Mouse (Mus musculus) heart, embryonic 12.5 days (tissue): ENCODE data around the gene Diras1. TPM values are rescaled to one million over a fixed set of nuclear protein-coding genes. Genes with fewer than 3 reads are reported as not detected.
"Not testable (repeated sequence)": the region's sequence is repeated elsewhere in the genome, so short reads cannot be mapped to it uniquely, and the experiment has no call there.

Experiments used
- ATAC-seq: fragments of 200-750 bp; cut with Nextera tagmentation; 2 replicates; pipeline ENCODE4 v1.8.0; 2017; ENCODE audit warnings: moderate TSS enrichment, moderate library complexity; ENCODE audit not compliant: insufficient number of reproducible peaks, low FRiP score
- H3K27ac ChIP-seq: fragments of 300-500 bp; sonication (generic); 2 replicates; pipeline ENCODE4 v1.5.1; 2016; ENCODE audit warnings: mild to moderate bottlenecking, moderate library complexity; ENCODE audit not compliant: poor library complexity, severe bottlenecking
- H3K27me3 ChIP-seq: fragments of 300-500 bp; sonication (generic); replicated peaks from 2 replicates; pipeline ENCODE4 v1.6.1; 2016; ENCODE audit warnings: mild to moderate bottlenecking, moderate library complexity
- H3K36me3 ChIP-seq: fragments of 300-500 bp; sonication (generic); 2 replicates; pipeline ENCODE4 v1.6.1; 2016; ENCODE audit warnings: mild to moderate bottlenecking, moderate library complexity
- H3K4me1 ChIP-seq: fragments of 300-500 bp; sonication (generic); replicated peaks from 2 replicates; pipeline ENCODE4 v1.6.1; 2016; ENCODE audit warnings: mild to moderate bottlenecking
- H3K4me2 ChIP-seq: fragments of 300-500 bp; sonication (generic); 2 replicates; pipeline ENCODE4 v1.6.1; 2016; ENCODE audit warnings: mild to moderate bottlenecking, moderate library complexity
- H3K4me3 ChIP-seq: fragments of 300-500 bp; sonication (generic); 2 replicates; pipeline ENCODE4 v1.5.1; 2016; ENCODE audit warnings: mild to moderate bottlenecking
- H3K9ac ChIP-seq: fragments of 300-500 bp; sonication (generic); 2 replicates; pipeline ENCODE4 v1.6.1; 2016; ENCODE audit warnings: mild to moderate bottlenecking, moderate library complexity
- H3K9me3 ChIP-seq: fragments of 300-500 bp; sonication (generic); replicated peaks from 2 replicates; pipeline ENCODE4 v1.6.1; 2016; ENCODE audit warnings: mild to moderate bottlenecking, moderate library complexity
- WGBS: fragments of 180-500 bp; shearing (Covaris S2); methylation state at CpG from one replicate; pipeline ENCODE4 v1.1.7; 2016; 5-methylcytosine and 5-hydroxymethylcytosine counted together
- polyA plus RNA-seq: library from polyadenylated mRNA; unstranded; fragments of >200 nt; fragmentation: Nextera tagmentation; extraction: Ambion mirVana; gene quantifications from 2 replicates; pipeline ENCODE4 v1.2.1, GENCODE M21; 2016

Gene Diras1
- polyA plus RNA-seq, 1 experiment from 2014 or later: not detected

- peaks cover 25% of the 10 kb centered on the region for H3K4me1 ChIP-seq
- H3K4me2 ChIP-seq: no peak overlapping the region
- peaks cover 44% of the 10 kb centered on the region for H3K27me3 ChIP-seq
- H3K27ac ChIP-seq: no peak overlapping the region
- no peaks in the 10 kb centered on the region for H3K36me3 ChIP-seq
- ATAC-seq: no peak
- no peak overlapping the region for H3K9ac ChIP-seq
- H3K9me3 ChIP-seq: no peaks in the 10 kb centered on the region
- WGBS: 78% methylated on average over 8 of the region's 8 CpGs
- no peak overlapping the region for H3K4me3 ChIP-seq
These were observed 28.1 kb downstream of the Diras1 start for GRCm38 (mm10) chr10:80997332-80997731.

- H3K4me3 ChIP-seq: no peak overlapping the region
- H3K4me1 ChIP-seq: peaks cover 25% of the 10 kb centered on the region
- H3K9me3 ChIP-seq: no peaks in the 10 kb centered on the region
- no peak overlapping the region for H3K4me2 ChIP-seq
- no peaks in the 10 kb centered on the region for H3K36me3 ChIP-seq
- H3K27ac ChIP-seq: no peak overlapping the region
- no peak for ATAC-seq
- H3K9ac ChIP-seq: no peak overlapping the region
- WGBS: 89% methylated on average over 8 of the region's 8 CpGs
- H3K27me3 ChIP-seq: peaks cover 51% of the 10 kb centered on the region
These were observed 29.0 kb downstream of the Diras1 start for GRCm38 (mm10) chr10:80996501-80996900.

- H3K27me3 ChIP-seq: peaks cover 44% of the 10 kb centered on the region
- no peaks in the 10 kb centered on the region for H3K36me3 ChIP-seq
- no peak overlapping the region for H3K27ac ChIP-seq
- 12% methylated on average over 21 of the region's 21 CpGs for WGBS
- no peak for ATAC-seq
- peaks cover 17% of the 10 kb centered on the region; the same call in 1 of the 2 replicates for H3K4me1 ChIP-seq
- H3K9me3 ChIP-seq: no peaks in the 10 kb centered on the region
- peak overlapping the region; percentile 45 for H3K4me2 ChIP-seq
- no peak overlapping the region for H3K9ac ChIP-seq
- no peak overlapping the region for H3K4me3 ChIP-seq
These were observed 30.3 kb downstream of the Diras1 start for GRCm38 (mm10) chr10:80995091-80995632.

GRCm38 (mm10) chr10:80994621-80995020 is 30.8 kb downstream of the Diras1 start:
- Histone ChIP-seq H3K4me2 (peak overlapping the region; percentile 45; the same call in 1 of the 2 replicates), H3K9ac (no peak overlapping the region), H3K4me3 (no peak overlapping the region), H3K9me3 (no peaks in the 10 kb centered on the region), H3K27ac (no peak overlapping the region), H3K4me1 (peaks cover 13% of the 10 kb centered on the region; the same call in 1 of the 2 replicates), H3K27me3 (peaks cover 44% of the 10 kb centered on the region), H3K36me3 (no peaks in the 10 kb centered on the region)
- WGBS: 54% methylated on average over 4 of the region's 4 CpGs
- no peak for ATAC-seq

DNA sequence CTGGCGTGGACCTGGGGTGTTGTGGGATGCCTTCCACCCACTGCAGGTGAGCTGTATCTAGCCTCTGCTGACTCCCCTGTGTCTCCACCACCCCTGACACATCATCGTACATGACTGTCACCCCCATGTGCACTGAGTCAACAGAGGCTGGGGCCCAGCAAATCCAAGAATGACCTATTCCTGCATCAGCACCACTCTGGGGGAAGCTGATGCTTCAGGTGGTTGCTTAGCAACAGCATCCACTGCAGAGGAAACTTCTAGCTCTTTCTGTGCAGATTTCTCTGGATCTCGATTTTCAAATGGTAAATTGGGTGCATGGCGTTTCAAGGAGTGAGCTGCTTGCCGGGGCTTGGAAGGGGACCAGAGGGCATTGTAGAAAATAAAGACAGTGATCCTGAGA is 32.2 kb downstream of the Diras1 start:
- Histone ChIP-seq H3K9me3 (no peaks in the 10 kb centered on the region), H3K27ac (no peak overlapping the region), H3K27me3 (peaks cover 38% of the 10 kb centered on the region), H3K9ac (no peak overlapping the region), H3K4me3 (no peak overlapping the region), H3K4me1 (peaks cover 9% of the 10 kb centered on the region; the same call in 1 of the 2 replicates), H3K4me2 (no peak overlapping the region), H3K36me3 (no peaks in the 10 kb centered on the region)
- 65% methylated on average over 5 of the region's 5 CpGs for WGBS
- no peak for ATAC-seq

- WGBS: 84% methylated on average over 1 of the region's 1 CpGs
- H3K27me3 ChIP-seq: peaks cover 27% of the 10 kb centered on the region
These were observed 33.5 kb downstream of the Diras1 start for GRCm38 (mm10) chr10:80991945-80992344.

GRCm38 (mm10) chr10:80991007-80991406 is 34.5 kb downstream of the Diras1 start:
- 14% methylated on average over 3 of the region's 3 CpGs for WGBS
- H3K27me3 ChIP-seq: peaks cover 32% of the 10 kb centered on the region
- H3K4me1 ChIP-seq: peaks cover 25% of the 10 kb centered on the region
- H3K27ac ChIP-seq: no peak overlapping the region
- H3K4me2 ChIP-seq: no peak overlapping the region
- H3K4me3 ChIP-seq: no peak overlapping the region
- H3K9ac ChIP-seq: no peak overlapping the region
- ATAC-seq: no peak
- H3K36me3 ChIP-seq: no peaks in the 10 kb centered on the region
- no peaks in the 10 kb centered on the region for H3K9me3 ChIP-seq

More at GRCm38 (mm10) chr10:80991945-80992344, 33.5 kb downstream of the Diras1 start:
- Histone ChIP-seq H3K9ac (no peak overlapping the region), H3K4me1 (peaks cover 17% of the 10 kb centered on the region), H3K9me3 (no peaks in the 10 kb centered on the region), H3K4me3 (no peak overlapping the region), H3K27ac (no peak overlapping the region), H3K4me2 (no peak overlapping the region), H3K36me3 (no peaks in the 10 kb centered on the region)
- no peak for ATAC-seq

- peaks cover 38% of the 10 kb centered on the region for H3K27me3 ChIP-seq
- no peak for ATAC-seq
These were observed 35.1 kb downstream of the Diras1 start for GRCm38 (mm10) chr10:80990406-80990805.

GRCm38 (mm10) chr10:80989854-80990253 is 35.6 kb downstream of the Diras1 start:
- ATAC-seq, H3K4me3 ChIP-seq, H3K9me3 ChIP-seq, H3K9ac ChIP-seq, H3K27ac ChIP-seq, H3K4me2 ChIP-seq, H3K36me3 ChIP-seq: not testable (repeated sequence)
- WGBS: 60% methylated on average over 4 of the region's 4 CpGs
- Histone ChIP-seq H3K27me3 (peaks cover 43% of the 10 kb centered on the region), H3K4me1 (peaks cover 33% of the 10 kb centered on the region)

More at GRCm38 (mm10) chr10:80990406-80990805, 35.1 kb downstream of the Diras1 start:
- Histone ChIP-seq H3K4me1 (peaks cover 30% of the 10 kb centered on the region), H3K9ac (no peak overlapping the region), H3K9me3 (no peaks in the 10 kb centered on the region), H3K4me2 (no peak overlapping the region), H3K27ac (no peak overlapping the region), H3K4me3 (no peak overlapping the region), H3K36me3 (no peaks in the 10 kb centered on the region)
- WGBS: 62% methylated on average over 7 of the region's 7 CpGs

DNA sequence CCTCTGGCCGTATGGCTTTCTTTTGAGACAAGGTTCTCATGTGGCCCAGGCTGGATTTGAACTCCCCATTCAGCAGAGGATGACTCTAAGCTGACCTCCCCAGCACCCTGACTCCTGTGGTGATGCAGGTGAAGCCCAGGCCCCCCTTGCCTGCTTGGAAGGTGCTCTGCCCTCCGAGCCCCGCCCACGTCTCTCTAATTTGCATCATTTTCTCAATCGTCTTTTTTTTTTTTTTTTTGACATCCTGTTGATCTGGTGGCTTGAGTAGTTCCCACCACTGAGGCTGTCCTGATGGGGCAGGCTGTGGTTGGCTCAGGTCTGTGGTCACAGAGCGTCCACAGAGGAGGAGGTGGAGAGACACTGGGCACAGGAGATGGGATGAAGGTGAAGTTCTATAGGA is 36.0 kb downstream of the Diras1 start:
- peaks cover 29% of the 10 kb centered on the region for H3K4me1 ChIP-seq
- WGBS: 62% methylated on average over 6 of the region's 6 CpGs
- H3K4me2 ChIP-seq: no peak overlapping the region
- H3K9ac ChIP-seq: no peak overlapping the region
- no peak for ATAC-seq
- no peak overlapping the region for H3K27ac ChIP-seq
- H3K4me3 ChIP-seq: no peak overlapping the region
- no peaks in the 10 kb centered on the region for H3K9me3 ChIP-seq
- peaks cover 48% of the 10 kb centered on the region for H3K27me3 ChIP-seq
- H3K36me3 ChIP-seq: no peaks in the 10 kb centered on the region

GRCm38 (mm10) chr10:80987709-80988441 is 37.6 kb downstream of the Diras1 start:
- 12% methylated on average over 10 of the region's 10 CpGs for whole genome bisulfite sequencing
- 0 out of 2 replicates have a peak overlapping the region, but pooled peaks have one; percentile 17 for H3K4me2 ChIP-seq

More at GRCm38 (mm10) chr10:80987709-80988441, 37.6 kb downstream of the Diras1 start:
- peaks cover 46% of the 10 kb centered on the region for H3K27me3 ChIP-seq
- no peaks in the 10 kb centered on the region for H3K9me3 ChIP-seq
- peak; percentile 79 for ATAC-seq
- H3K4me3 ChIP-seq: no peak overlapping the region
- 0 out of 2 replicates have a peak overlapping the region, but pooled peaks have one; percentile 38 for H3K9ac ChIP-seq
- no peaks in the 10 kb centered on the region for H3K36me3 ChIP-seq
- H3K27ac ChIP-seq: peak overlapping the region; percentile 76
- H3K4me1 ChIP-seq: peaks cover 27% of the 10 kb centered on the region
